Mouse (Mus musculus): ENCODE data around the gene Olfr573-ps1. TPM values are rescaled to one million over a fixed set of nuclear protein-coding genes. Genes with fewer than 3 reads are reported as not detected.

Gene Olfr573-ps1
- polyA plus RNA-seq (2012; rRNA removed) = not detected in 2 replicates

GRCm38 (mm10) chr7:102942475-102942874 lies at the start of gene Olfr573-ps1:
Gene Olfr573-ps1 (minus strand): TSS chr7:102942575.

GRCm38 (mm10) chr7:102989224-102989623 lies 46.8 kb upstream of the Olfr573-ps1 start, which contains the start of gene Olfr578:
Gene Olfr578 (minus strand): TSS chr7:102989324.

DNA sequence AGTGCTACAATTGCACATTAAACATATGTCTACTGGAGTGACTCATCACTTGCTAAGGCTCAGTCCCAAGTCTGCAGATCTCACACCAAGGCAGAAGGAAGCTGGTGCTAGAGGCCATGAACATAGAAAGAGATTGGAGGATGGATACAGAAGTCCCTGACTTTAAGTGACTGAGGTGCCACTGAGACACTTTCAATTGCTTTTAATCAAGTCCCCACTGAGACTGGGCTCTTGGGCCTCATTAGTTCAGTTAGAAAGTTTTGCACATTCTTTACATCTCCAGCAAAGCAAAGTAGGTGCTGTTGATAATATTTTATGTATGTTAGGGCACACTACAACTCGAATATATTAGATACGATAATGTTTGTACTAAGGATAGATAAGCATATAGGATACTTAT lies 33.5 kb upstream of the Olfr573-ps1 start, which contains the start of gene Olfr577:
Olfr577 (minus strand) TSS at position 101 of the 400 bp plus-strand sequence.

DNA sequence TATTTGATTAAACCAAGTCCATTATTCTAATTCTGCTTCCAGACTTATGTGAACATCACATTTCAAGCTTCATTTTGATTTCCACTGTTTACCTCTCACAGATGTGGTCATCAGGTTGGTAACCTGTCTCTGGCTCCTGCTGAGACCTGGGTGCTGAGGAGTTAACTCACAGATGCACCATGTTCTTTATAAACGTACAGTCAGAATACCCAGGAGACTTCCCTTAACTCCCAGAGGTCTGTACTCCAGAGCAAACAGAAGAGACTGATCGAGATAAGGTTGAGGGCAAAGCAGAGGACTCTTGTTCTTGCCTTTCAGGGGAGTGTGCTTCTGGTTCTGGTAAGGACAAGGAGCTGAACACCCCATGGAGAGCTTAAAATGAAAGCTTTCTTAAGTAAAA lies 20.0 kb upstream of the Olfr573-ps1 start, which contains the start of gene Olfr576:
Olfr576 (plus strand) TSS at position 301 of the 400 bp plus-strand sequence.

GRCm38 (mm10) chr7:102958593-102958992 lies 16.2 kb upstream of the Olfr573-ps1 start, which contains the start of gene Olfr575:
Gene Olfr575 (minus strand): TSS chr7:102958775.

DNA sequence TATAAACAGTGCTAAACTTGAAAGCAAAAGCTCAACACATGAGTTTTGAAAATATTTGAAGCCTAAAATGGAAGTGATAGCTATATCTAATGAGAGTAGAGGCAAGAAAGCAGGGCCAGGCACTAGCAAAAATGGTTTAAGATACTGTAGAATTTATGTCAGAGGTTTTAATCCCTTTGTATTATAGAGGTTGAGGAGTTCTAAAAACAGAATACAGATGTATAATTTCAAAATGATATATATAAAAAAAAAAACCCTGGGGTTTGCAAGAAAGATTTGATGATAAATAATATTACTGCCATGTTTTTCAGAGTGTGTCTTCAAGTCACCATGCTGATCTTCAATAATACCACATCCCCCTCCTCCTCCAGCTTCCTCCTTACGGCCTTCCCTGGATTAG lies 5.8 kb upstream of the Olfr573-ps1 start, which contains the start of gene Olfr574:
Olfr574 (plus strand) TSS at position 301 of the 400 bp plus-strand sequence.

DNA sequence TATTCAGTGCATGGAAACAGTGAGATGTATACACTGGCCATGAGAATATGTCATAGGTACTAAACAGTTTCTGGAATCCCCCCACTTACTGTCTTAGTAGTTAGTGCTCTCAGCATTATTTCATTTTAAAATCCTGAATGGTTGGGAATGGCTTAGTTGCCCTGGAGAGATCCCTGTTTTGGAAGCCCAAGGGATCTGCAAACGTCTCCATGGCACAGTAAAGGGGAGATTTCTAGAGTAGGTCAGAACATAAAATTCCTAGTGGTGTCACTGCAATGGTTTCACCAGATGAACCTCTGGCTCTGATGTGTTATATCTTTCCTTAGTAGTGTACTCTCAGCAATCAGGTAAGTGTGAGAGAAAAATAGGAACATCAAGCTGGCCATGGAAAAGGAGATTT lies 18.3 kb downstream of the Olfr573-ps1 start, which contains the start of gene Olfr572:
Olfr572 (plus strand) TSS at position 301 of the 400 bp plus-strand sequence.

GRCm38 (mm10) chr7:102917032-102917875 lies 25.1 kb downstream of the Olfr573-ps1 start, which contains the start of gene Olfr571:
Gene Olfr571 (minus strand): TSS chr7:102917536.

Other genes with a start within 250 kb of the Olfr573-ps1 start
- not detected in 2 replicates for gene Olfr557, start 246.7 kb downstream of the Olfr573-ps1 start, polyA plus RNA-seq (2012; rRNA removed)
- gene Olfr558, start 240.4 kb downstream of the Olfr573-ps1 start, polyA plus RNA-seq (2012; rRNA removed) = 0.05 and 0.15 TPM in 2 replicates
- not detected in 2 replicates for gene Olfr33, start 223.5 kb downstream of the Olfr573-ps1 start, polyA plus RNA-seq (2012; rRNA removed)
- not detected in 2 replicates for gene Olfr559, start 215.1 kb downstream of the Olfr573-ps1 start, polyA plus RNA-seq (2012; rRNA removed)
- gene Olfr560, start 183.2 kb downstream of the Olfr573-ps1 start, polyA plus RNA-seq (2012; rRNA removed) = not detected in 2 replicates
- 0.13 and 0.17 TPM in 2 replicates for gene Olfr78, start 183.1 kb downstream of the Olfr573-ps1 start, polyA plus RNA-seq (2012; rRNA removed)
- not detected in 2 replicates for gene Olfr561, start 171.4 kb downstream of the Olfr573-ps1 start, polyA plus RNA-seq (2012; rRNA removed)
- not detected in 2 replicates for gene Olfr564, start 139.1 kb downstream of the Olfr573-ps1 start, polyA plus RNA-seq (2012; rRNA removed)
- gene Olfr566, start 83.8 kb downstream of the Olfr573-ps1 start, polyA plus RNA-seq (2012; rRNA removed) = not detected in 2 replicates
- gene Olfr568, start 65.5 kb downstream of the Olfr573-ps1 start, polyA plus RNA-seq (2012; rRNA removed) = not detected in 2 replicates
- gene Olfr569, start 51.7 kb downstream of the Olfr573-ps1 start, polyA plus RNA-seq (2012; rRNA removed) = not detected in 2 replicates
- 0.05 TPM in 1 of 2 replicates, not detected in the other for gene Olfr570, start 48.0 kb downstream of the Olfr573-ps1 start, polyA plus RNA-seq (2012; rRNA removed)
- gene Olfr571, start 25.0 kb downstream of the Olfr573-ps1 start, polyA plus RNA-seq (2012; rRNA removed) = not detected in 2 replicates
- not detected in 2 replicates for gene Olfr572, start 18.2 kb downstream of the Olfr573-ps1 start, polyA plus RNA-seq (2012; rRNA removed)
- not detected in 2 replicates for gene Olfr574, start 5.9 kb upstream of the Olfr573-ps1 start, polyA plus RNA-seq (2012; rRNA removed)
- gene Olfr575, start 16.2 kb upstream of the Olfr573-ps1 start, polyA plus RNA-seq (2012; rRNA removed) = not detected in 2 replicates
- gene Olfr576, start 20.1 kb upstream of the Olfr573-ps1 start, polyA plus RNA-seq (2012; rRNA removed) = not detected in 2 replicates
- gene Olfr577, start 33.4 kb upstream of the Olfr573-ps1 start, polyA plus RNA-seq (2012; rRNA removed) = not detected in 2 replicates
- gene Olfr578, start 46.7 kb upstream of the Olfr573-ps1 start, polyA plus RNA-seq (2012; rRNA removed) = not detected in 2 replicates
- gene Olfr582, start 95.4 kb upstream of the Olfr573-ps1 start, polyA plus RNA-seq (2012; rRNA removed) = not detected in 2 replicates
- not detected in 2 replicates for gene Olfr583, start 108.7 kb upstream of the Olfr573-ps1 start, polyA plus RNA-seq (2012; rRNA removed)
- not detected in 2 replicates for gene Olfr584, start 139.3 kb upstream of the Olfr573-ps1 start, polyA plus RNA-seq (2012; rRNA removed)
- not detected in 2 replicates for gene Olfr585, start 155.1 kb upstream of the Olfr573-ps1 start, polyA plus RNA-seq (2012; rRNA removed)
- gene Olfr586, start 183.1 kb upstream of the Olfr573-ps1 start, polyA plus RNA-seq (2012; rRNA removed) = not detected in 2 replicates
- not detected in 2 replicates for gene Olfr588-ps1, start 198.3 kb upstream of the Olfr573-ps1 start, polyA plus RNA-seq (2012; rRNA removed)
- not detected in 2 replicates for gene Olfr589, start 213.8 kb upstream of the Olfr573-ps1 start, polyA plus RNA-seq (2012; rRNA removed)
- gene Olfr591, start 235.8 kb upstream of the Olfr573-ps1 start, polyA plus RNA-seq (2012; rRNA removed) = not detected in 2 replicates
- not detected in 2 replicates for gene Olfr592, start 242.2 kb upstream of the Olfr573-ps1 start, polyA plus RNA-seq (2012; rRNA removed)